Comparison of ENCODE assay signal across 9 mouse cellular contexts in the genomic region with DNA sequence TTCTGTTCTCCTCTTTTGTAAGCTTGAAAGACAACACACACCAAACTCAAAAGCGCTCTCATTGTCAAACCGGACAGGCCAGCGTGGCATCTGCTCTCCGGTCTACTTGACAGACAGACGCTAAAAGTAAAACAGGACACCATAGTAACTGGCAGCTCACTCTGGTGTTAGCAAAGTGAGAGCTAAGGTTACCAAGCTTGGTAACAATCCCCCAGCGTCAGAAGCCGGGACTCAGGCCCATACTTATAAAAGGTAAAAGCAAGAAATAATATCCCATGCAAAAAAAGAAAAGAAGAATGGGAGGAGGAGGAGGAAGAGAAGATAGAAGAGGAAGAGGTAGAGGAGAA. TPM values are rescaled to one million over a fixed set of nuclear protein-coding genes. Genes with fewer than 3 reads are reported as not detected.
A peak's percentile ranks its signal among the peaks of the same experiment; 100 is the strongest.
DNase-seq lines count a peak whose midpoint lies in the region; ATAC-seq lines count a peak whose summit lies in the region.
"Had no signal": no experiment of that assay in that cellular context is flagged by ENCODE, and none has a peak within 500 bp of the region (broad histone marks: within the 10 kb centered on the region; RNA-seq: fewer than 3 reads in every experiment).

No protein-coding gene starts in this region.

- H3K36me3 ChIP-seq in kidney, embryonic 15.5 days: no peaks in the 10 kb centered on the region; the same call in none of the 2 replicates
- no peaks in the 10 kb centered on the region for H3K36me3 ChIP-seq in embryonic facial prominence, embryonic 14.5 days (ENCODE audit: control insufficient read depth, insufficient read depth, low read length)
- no peaks in the 10 kb centered on the region for H3K36me3 ChIP-seq in limb, embryonic 11.5 days (ENCODE audit: control insufficient read depth, insufficient read depth, low read length)
- no peaks in the 10 kb centered on the region for H3K36me3 ChIP-seq in neural tube, embryonic 12.5 days
- H3K36me3 ChIP-seq: G1E had no signal

- H3K27me3 ChIP-seq in kidney, embryonic 15.5 days: no peaks in the 10 kb centered on the region
- H3K27me3 ChIP-seq in embryonic facial prominence, embryonic 14.5 days (replicated peaks; ENCODE audit: control insufficient read depth, insufficient read depth, low read length): no peaks in the 10 kb centered on the region
- no peaks in the 10 kb centered on the region for H3K27me3 ChIP-seq in limb, embryonic 11.5 days (ENCODE audit: control insufficient read depth, insufficient read depth, low read length)
- no peaks in the 10 kb centered on the region for H3K27me3 ChIP-seq in neural tube, embryonic 12.5 days (replicated peaks)

- WGBS in kidney, embryonic 15.5 days: 5% methylated on average over 7 of the region's 7 CpGs
- WGBS in embryonic facial prominence, embryonic 14.5 days: 2% methylated on average over 7 of the region's 7 CpGs
- WGBS in limb, embryonic 11.5 days: 9% methylated on average over 7 of the region's 7 CpGs
- WGBS in neural tube, embryonic 12.5 days: 1% methylated on average over 7 of the region's 7 CpGs

- H3K4me3 ChIP-seq in kidney, embryonic 15.5 days (replicated peaks): peak overlapping the region; percentile 39
- peak overlapping the region; percentile 37 for H3K4me3 ChIP-seq in embryonic facial prominence, embryonic 14.5 days (ENCODE audit: low read depth, low read length)
- H3K4me3 ChIP-seq in limb, embryonic 11.5 days (ENCODE audit: low read depth, low read length): no peak overlapping the region
- peak overlapping the region; percentile 33 for H3K4me3 ChIP-seq in neural tube, embryonic 12.5 days

- H3K27ac ChIP-seq in kidney, embryonic 15.5 days: peak overlapping the region; percentile 81
- peak overlapping the region; percentile 75 for H3K27ac ChIP-seq in embryonic facial prominence, embryonic 14.5 days (replicated peaks; ENCODE audit: low read depth, low read length)
- H3K27ac ChIP-seq in limb, embryonic 11.5 days (replicated peaks; ENCODE audit: low read depth, low read length): no peak overlapping the region
- H3K27ac ChIP-seq in neural tube, embryonic 12.5 days: peak overlapping the region; percentile 43; the same call in 1 of the 2 replicates

- no peak; the same call in 1 of the 2 replicates for ATAC-seq in kidney, embryonic 15.5 days (replicated peaks; ENCODE audit: low FRiP score)
- peak; percentile 58; the same call in 1 of the 2 replicates for ATAC-seq in embryonic facial prominence, embryonic 14.5 days (ENCODE audit: low read depth)
- no peak for ATAC-seq in limb, embryonic 11.5 days (ENCODE audit: insufficient number of reproducible peaks, low FRiP score, low TSS enrichment, low read depth)
- no peak for ATAC-seq in neural tube, embryonic 12.5 days (ENCODE audit: low FRiP score, low read depth)

- peak overlapping the region; percentile 72 for H3K4me2 ChIP-seq in kidney, embryonic 15.5 days
- H3K4me2 ChIP-seq in embryonic facial prominence, embryonic 14.5 days (ENCODE audit: low read depth, low read length): peak overlapping the region; percentile 76
- H3K4me2 ChIP-seq in limb, embryonic 11.5 days (ENCODE audit: low read depth, severe bottlenecking): peak overlapping the region; percentile 46
- H3K4me2 ChIP-seq in neural tube, embryonic 12.5 days (replicated peaks): peak overlapping the region; percentile 70

- DNase-seq in kidney, postnatal 4 days: no peak
- DNase-seq in embryonic facial prominence, embryonic 14.5 days (ENCODE audit: low spot score): no peak
- DNase-seq in limb, embryonic 11.5 days (ENCODE audit: low spot score): no peak
- DNase-seq in left cerebral cortex, postnatal 36 days (ENCODE audit: low spot score in 2 of 2): no peak
- no peak for DNase-seq in right cerebral cortex, postnatal 14 days
- DNase-seq in gastrocnemius, postnatal 36 days: no peak

- H3K4me1 ChIP-seq in kidney, embryonic 15.5 days: peaks cover 21% of the 10 kb centered on the region
- H3K4me1 ChIP-seq in embryonic facial prominence, embryonic 14.5 days (ENCODE audit: control insufficient read depth, insufficient read depth, low read length): peaks cover 2% of the 10 kb centered on the region
- 0 out of 2 replicates have a peak, but pooled peaks cover 3% of the 10 kb centered on the region for H3K4me1 ChIP-seq in limb, embryonic 11.5 days (ENCODE audit: control insufficient read depth, insufficient read depth, low read length)
- no peaks in the 10 kb centered on the region; the same call in 1 of the 2 replicates for H3K4me1 ChIP-seq in neural tube, embryonic 12.5 days

- no peaks in the 10 kb centered on the region for H3K9me3 ChIP-seq in kidney, embryonic 15.5 days (replicated peaks)
- H3K9me3 ChIP-seq in embryonic facial prominence, embryonic 14.5 days (ENCODE audit: control insufficient read depth, low read length): no peaks in the 10 kb centered on the region
- no peaks in the 10 kb centered on the region for H3K9me3 ChIP-seq in limb, embryonic 11.5 days (ENCODE audit: control insufficient read depth, low read length)
- H3K9me3 ChIP-seq in neural tube, embryonic 12.5 days: no peaks in the 10 kb centered on the region

- H3K9ac ChIP-seq in kidney, embryonic 15.5 days: peak overlapping the region; percentile 41; the same call in 1 of the 2 replicates
- H3K9ac ChIP-seq in embryonic facial prominence, embryonic 14.5 days (ENCODE audit: low read depth, low read length): peak overlapping the region; percentile 59
- no peak overlapping the region; the same call in 1 of the 2 replicates for H3K9ac ChIP-seq in limb, embryonic 11.5 days (ENCODE audit: low read length)
- no peak overlapping the region; the same call in none of the 2 replicates for H3K9ac ChIP-seq in neural tube, embryonic 12.5 days

- intact Hi-C loops in left cerebral cortex, postnatal 36 days (cut with DNase I): no loop called here
- intact Hi-C loops in gastrocnemius, postnatal 36 days (cut with DNase I): no loop called here

RNA-seq across cellular contexts. Expression of a gene that starts 15.9 kb away (rescaled TPM):
- 8.5 and 10.3 TPM in 2 replicates for polyA plus RNA-seq in kidney, embryonic 15.5 days (2015; fragmentation: Nextera tagmentation; extraction: Ambion mirVana)
- 10.1 and 13.6 TPM in 2 replicates for polyA plus RNA-seq in embryonic facial prominence, embryonic 14.5 days (2014; fragmentation: Nextera tagmentation; extraction: Ambion mirVana)
- 7.5 and 7.8 TPM in 2 replicates for polyA plus RNA-seq in limb, embryonic 11.5 days (2014; fragmentation: Nextera tagmentation; extraction: Ambion mirVana)
- polyA plus RNA-seq in neural tube, embryonic 12.5 days (2016; fragmentation: Nextera tagmentation; extraction: Ambion mirVana): 3.4 and 3.5 TPM in 2 replicates
- 1 to 10 TPM; 5.5 to 7.6 TPM for total RNA-seq in left cerebral cortex, postnatal 36 days (2021)
- 100 to 1,000 TPM; 109 to 115 TPM for total RNA-seq in gastrocnemius, postnatal 36 days (2021)
- polyA plus RNA-seq: G1E had no signal

Comparison
In these comparisons a context has a peak if more than half of its experiments do, and no peak if none do; other contexts are left out.
1. H3K9ac ChIP-seq: peak in kidney, embryonic 15.5 days (single experiment) and embryonic facial prominence, embryonic 14.5 days (single experiment); none in limb, embryonic 11.5 days (single experiment) and neural tube, embryonic 12.5 days (single experiment).
2. Peak in every context shown above with its lines, with median percentiles within 50 percentile points of each other: H3K4me2 ChIP-seq.